Comparison of ENCODE assay signal across 8 mouse cellular contexts in genomic region chr8:82773332-82774092, GRCm38 (mm10). TPM values are rescaled to one million over a fixed set of nuclear protein-coding genes. Genes with fewer than 3 reads are reported as not detected.
DNase-seq lines count a peak whose midpoint lies in the region; ATAC-seq and TF ChIP-seq lines count a peak whose summit lies in the region.

No protein-coding gene starts in this region.

- peaks cover 32% of the 10 kb centered on the region for H3K36me3 ChIP-seq in heart, embryonic 10.5 days
- H3K36me3 ChIP-seq in intestine, embryonic 16.5 days (ENCODE audit: control insufficient read depth, insufficient read depth, low read length): peaks cover 2% of the 10 kb centered on the region; the same call in 1 of the 2 replicates
- peaks cover 4% of the 10 kb centered on the region for H3K36me3 ChIP-seq in midbrain, embryonic 11.5 days (ENCODE audit: control insufficient read depth, insufficient read depth, low read length)

- H3K27ac ChIP-seq in heart, embryonic 10.5 days: peak overlapping the region; percentile 93
- H3K27ac ChIP-seq in embryonic fibroblast, embryonic 13.5 days (ENCODE audit: insufficient read depth, low read length): no peak overlapping the region
- H3K27ac ChIP-seq in intestine, embryonic 16.5 days (ENCODE audit: low read length): peak overlapping the region; percentile 80
- H3K27ac ChIP-seq in midbrain, embryonic 11.5 days (ENCODE audit: low read depth, low read length): no peak overlapping the region

- TF ChIP-seq POLR2A in embryonic fibroblast, embryonic 13.5 days (IDR thresholded peaks at IDR 0.05; ENCODE audit: low read depth, low read length): no peak

- DNase-seq in heart, embryonic 10.5 days (ENCODE audit: low spot score): no peak
- no peak for DNase-seq in heart, adult 11 months
- DNase-seq in midbrain, embryonic 11.5 days (ENCODE audit: low spot score, missing footprints): peak; percentile 85
- no peak for DNase-seq in cerebellum, postnatal 10 days
- DNase-seq in gastrocnemius, adult 8-10 months (ENCODE audit: low spot score in 2 of 2): no peak

- H3K27me3 ChIP-seq in heart, embryonic 10.5 days (ENCODE audit: insufficient read depth, poor library complexity, severe bottlenecking): no peaks in the 10 kb centered on the region
- H3K27me3 ChIP-seq in intestine, embryonic 16.5 days (replicated peaks; ENCODE audit: control insufficient read depth, insufficient read depth, low read length): no peaks in the 10 kb centered on the region
- H3K27me3 ChIP-seq in midbrain, embryonic 11.5 days (ENCODE audit: control insufficient read depth, insufficient read depth, low read length): no peaks in the 10 kb centered on the region

- no peaks in the 10 kb centered on the region for H3K9me3 ChIP-seq in heart, embryonic 10.5 days
- H3K9me3 ChIP-seq in intestine, embryonic 16.5 days (ENCODE audit: control insufficient read depth, low read length): no peaks in the 10 kb centered on the region
- H3K9me3 ChIP-seq in midbrain, embryonic 11.5 days (ENCODE audit: control insufficient read depth, low read length): no peaks in the 10 kb centered on the region

- 4% methylated on average over 35 of the region's 35 CpGs for WGBS in heart, embryonic 10.5 days
- 4% methylated on average over 35 of the region's 35 CpGs for WGBS in intestine, embryonic 16.5 days
- WGBS in midbrain, embryonic 11.5 days: 5% methylated on average over 35 of the region's 35 CpGs

- peak overlapping the region; percentile 59 for H3K4me2 ChIP-seq in intestine, embryonic 16.5 days (ENCODE audit: low read depth, low read length)
- peak overlapping the region; percentile 90 for H3K4me2 ChIP-seq in midbrain, embryonic 11.5 days

- peak overlapping the region; percentile 92 for H3K9ac ChIP-seq in intestine, embryonic 16.5 days (ENCODE audit: low read depth, low read length)
- H3K9ac ChIP-seq in midbrain, embryonic 11.5 days (ENCODE audit: low read length): peak overlapping the region; percentile 90

- ATAC-seq in CD4-positive, CD25-positive, alpha-beta regulatory T cell, adult 4 months: peak; percentile 13
- peak; percentile 84 for ATAC-seq in intestine, embryonic 16.5 days
- ATAC-seq in midbrain, embryonic 11.5 days (ENCODE audit: low FRiP score): no peak; the same call in 1 of the 2 replicates

- peak overlapping the region; percentile 81 for H3K4me3 ChIP-seq in heart, embryonic 10.5 days
- H3K4me3 ChIP-seq in embryonic fibroblast, embryonic 13.5 days (ENCODE audit: insufficient read depth, low read length): peak overlapping the region; percentile 94
- H3K4me3 ChIP-seq in intestine, embryonic 16.5 days (ENCODE audit: low read length): peak overlapping the region; percentile 87
- H3K4me3 ChIP-seq in midbrain, embryonic 11.5 days (ENCODE audit: low read depth, low read length): peak overlapping the region; percentile 89

- no peak for TF ChIP-seq CTCF in embryonic fibroblast, embryonic 13.5 days (IDR thresholded peaks at IDR 0.05; ENCODE audit: borderline replicate concordance, insufficient read depth, low read length)

- peaks cover 3% of the 10 kb centered on the region; the same call in 1 of the 2 replicates for H3K4me1 ChIP-seq in heart, embryonic 10.5 days
- no peaks in the 10 kb centered on the region for H3K4me1 ChIP-seq in embryonic fibroblast, embryonic 13.5 days (ENCODE audit: control insufficient read depth, insufficient read depth, low read length)
- 0 out of 2 replicates have a peak, but pooled peaks cover 2% of the 10 kb centered on the region for H3K4me1 ChIP-seq in intestine, embryonic 16.5 days (ENCODE audit: control insufficient read depth, insufficient read depth, low read length)
- H3K4me1 ChIP-seq in midbrain, embryonic 11.5 days (ENCODE audit: control insufficient read depth, insufficient read depth, low read length): peaks cover 8% of the 10 kb centered on the region

RNA-seq across cellular contexts. Expression of gene Zfp330, which starts 0.4 kb away (rescaled TPM):
- polyA plus RNA-seq in heart, embryonic 10.5 days (2016; fragmentation: Nextera tagmentation; extraction: Ambion mirVana): 47.9 and 64.4 TPM in 2 replicates
- polyA plus RNA-seq in CD4-positive, CD25-positive, alpha-beta regulatory T cell, adult 4 months (2017; shearing (Covaris generic)): 10 to 100 TPM; 70.3 to 73.0 TPM
- 41.5 and 43.0 TPM in 2 replicates for polyA plus RNA-seq in embryonic fibroblast, embryonic 13.5 days (2011; ENCODE audit: insufficient read length, low read depth, missing spikeins)
- polyA plus RNA-seq in intestine, embryonic 16.5 days (2015; fragmentation: Nextera tagmentation; extraction: Ambion mirVana): 55.8 and 55.9 TPM in 2 replicates
- polyA plus RNA-seq in midbrain, embryonic 11.5 days (2014; fragmentation: Nextera tagmentation; extraction: Ambion mirVana): 83.2 and 86.9 TPM in 2 replicates
- total RNA-seq in gastrocnemius, adult 8-10 months (2022): 10 to 100 TPM; 17.5 to 20.5 (median 19.2) TPM

Comparison
In these comparisons a context has a peak if more than half of its experiments do, and no peak if none do; other contexts are left out.
1. H3K27ac ChIP-seq: peak in heart, embryonic 10.5 days (single experiment) and intestine, embryonic 16.5 days (single experiment); none in embryonic fibroblast, embryonic 13.5 days (single experiment) and midbrain, embryonic 11.5 days (single experiment).
2. Peak in every context shown above with its lines, with median percentiles within 50 percentile points of each other: H3K4me3 ChIP-seq.